Mouse (Mus musculus): Measurements from ENCODE around the gene Borcs7.

Gene Borcs7

DNA sequence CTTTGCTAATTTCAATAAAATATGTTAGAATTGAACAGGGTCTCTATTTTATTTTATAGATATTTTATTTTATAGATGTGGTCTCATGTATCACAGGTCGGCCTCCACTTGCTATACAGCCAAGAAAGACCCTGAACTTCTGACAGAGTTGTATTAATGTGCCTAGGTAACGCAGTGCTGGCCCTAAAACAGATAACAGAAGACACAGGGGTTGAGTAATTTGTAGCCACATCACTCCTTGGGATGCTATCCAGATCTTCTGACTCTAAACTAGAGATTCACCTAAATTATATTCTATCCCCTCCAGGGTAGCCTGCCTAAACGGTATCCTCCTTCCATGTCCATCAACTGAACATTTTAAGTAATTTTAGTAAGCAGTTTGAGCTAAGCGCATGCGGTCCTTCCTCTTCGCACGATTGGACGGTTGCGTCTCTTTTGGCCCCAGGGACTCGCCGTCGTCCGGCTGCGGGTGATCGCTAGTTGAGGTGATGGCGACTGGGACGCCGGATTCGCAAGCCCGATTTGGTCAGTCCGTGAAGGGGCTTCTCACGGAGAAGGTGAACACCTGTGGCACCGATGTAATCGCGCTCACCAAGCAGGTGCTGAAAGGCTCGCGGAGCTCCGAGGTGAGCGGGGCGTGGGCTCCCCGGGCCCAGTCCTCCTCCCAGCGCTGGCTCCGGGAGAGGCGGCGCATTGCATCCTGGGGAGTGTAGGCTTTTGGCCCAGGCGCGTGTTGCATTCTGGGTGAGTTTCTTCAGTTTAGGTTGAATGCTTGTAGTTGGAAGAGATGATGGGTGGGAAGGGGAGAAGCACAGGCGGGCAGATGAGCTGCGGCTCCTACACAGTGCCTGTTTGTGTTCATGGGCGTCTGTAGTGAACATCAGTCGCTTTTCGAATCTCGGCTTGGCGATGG lies at the start of gene Borcs7:
Gene Borcs7 (plus strand): TSS at position 447 of the 913 bp plus-strand sequence.
- peak; percentile 88 to 94 for DNase-seq

DNA sequence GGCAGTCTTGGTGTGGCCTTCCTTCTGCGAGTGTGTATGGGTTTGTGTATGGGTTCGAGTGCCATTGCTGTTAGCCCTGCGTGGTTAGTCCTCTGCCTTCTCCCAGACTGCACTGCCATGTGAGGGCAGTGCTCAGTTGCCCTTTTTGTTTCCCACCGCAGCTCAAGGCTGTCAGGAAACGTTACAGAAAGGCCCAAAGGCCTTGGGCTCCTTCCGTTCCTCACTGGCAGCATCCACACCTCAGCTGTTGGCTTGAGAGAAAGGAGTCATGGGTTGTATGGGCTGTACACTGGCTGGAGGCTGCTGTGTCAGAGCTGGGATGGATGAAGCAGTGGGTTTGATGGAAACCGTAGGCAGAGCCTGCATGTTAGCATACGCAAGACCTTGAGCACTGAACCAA lies 48.9 kb upstream of the Borcs7 start:
- no peak for DNase-seq

DNA sequence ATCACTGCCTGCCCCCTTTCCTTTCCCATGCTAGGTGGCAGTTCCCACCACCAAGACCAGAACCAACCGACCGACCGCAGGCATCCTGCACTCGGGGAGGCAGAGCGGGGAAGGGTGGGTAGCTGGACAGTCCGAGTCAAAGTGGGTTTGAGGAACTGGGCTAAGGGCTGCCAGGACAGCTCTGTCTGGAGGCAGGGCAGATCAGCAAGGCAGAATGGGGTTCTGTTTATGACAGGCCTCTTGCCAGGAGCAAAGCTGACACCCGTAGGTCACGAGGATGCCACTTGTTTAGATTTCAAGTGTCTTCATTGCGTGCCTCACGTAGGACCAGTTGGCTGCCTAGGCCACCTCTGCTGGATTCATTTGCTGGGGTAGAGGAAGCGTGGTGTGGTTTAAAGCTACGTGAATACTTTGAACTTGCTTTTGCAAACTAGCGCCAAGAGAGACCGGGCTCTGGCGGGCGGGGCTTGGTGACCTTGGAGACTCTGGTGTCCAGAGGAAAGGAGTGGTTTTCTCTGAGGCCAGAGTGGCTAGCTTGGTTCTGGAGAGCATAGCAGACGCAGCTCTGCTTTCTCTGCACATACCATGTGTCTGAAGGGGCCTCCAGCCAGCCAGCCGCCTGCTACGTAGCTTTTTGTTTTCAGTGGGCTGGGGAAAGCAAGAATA lies 48.2 kb upstream of the Borcs7 start:
- DNase-seq: peak; percentile 91 to 92

DNA sequence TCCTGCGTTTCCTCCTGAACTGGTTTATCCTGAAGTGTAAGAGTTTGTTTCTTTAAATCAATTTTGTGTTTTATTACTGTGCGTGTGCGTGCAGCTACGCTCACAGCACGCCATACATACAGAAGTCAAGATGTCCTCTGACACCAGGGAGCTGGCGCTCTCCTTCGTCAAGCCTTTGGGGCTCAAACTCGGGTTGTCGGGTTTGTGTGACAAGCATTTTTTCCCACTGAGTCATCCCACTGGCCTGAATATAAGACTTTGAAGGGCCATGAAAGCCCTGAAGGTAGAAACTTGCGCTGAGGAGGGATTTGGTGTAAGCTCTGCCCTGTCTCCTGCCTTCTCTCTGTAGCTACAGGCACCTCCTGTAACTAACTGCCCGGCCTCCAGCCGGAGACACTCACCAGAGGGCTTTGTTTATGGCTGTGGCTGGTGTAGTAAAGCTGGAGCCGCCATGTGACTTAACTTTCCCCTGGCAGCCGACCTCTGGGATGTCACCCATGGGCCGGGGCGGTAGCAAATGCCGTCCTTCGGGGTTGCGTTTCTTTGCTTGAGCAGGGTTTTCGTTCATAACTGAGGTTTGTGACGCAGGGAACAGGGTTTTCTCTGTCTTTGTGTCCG lies 47.5 kb upstream of the Borcs7 start:
- DNase-seq: peak in 1 of 2 experiments; percentile 31

DNA sequence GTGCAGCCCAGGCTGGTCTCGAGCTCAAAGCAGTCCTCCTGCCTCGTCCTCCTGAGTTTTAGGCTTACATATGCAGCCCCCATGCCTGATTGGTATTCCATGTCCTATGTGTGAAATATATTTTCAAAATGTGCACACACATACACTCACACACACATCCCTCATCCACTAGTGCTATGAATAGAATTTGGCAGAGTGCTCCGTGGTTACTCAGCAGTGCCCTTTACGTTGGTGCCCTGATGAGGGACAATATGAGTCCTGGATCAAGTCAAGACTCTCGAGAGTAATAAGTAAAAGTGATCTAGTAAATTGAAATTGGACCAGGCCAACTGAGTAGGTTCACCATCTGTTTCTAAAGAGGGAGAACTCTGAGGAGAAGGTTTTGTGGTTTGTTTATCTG lies 46.5 kb upstream of the Borcs7 start:
- no peak for DNase-seq

DNA sequence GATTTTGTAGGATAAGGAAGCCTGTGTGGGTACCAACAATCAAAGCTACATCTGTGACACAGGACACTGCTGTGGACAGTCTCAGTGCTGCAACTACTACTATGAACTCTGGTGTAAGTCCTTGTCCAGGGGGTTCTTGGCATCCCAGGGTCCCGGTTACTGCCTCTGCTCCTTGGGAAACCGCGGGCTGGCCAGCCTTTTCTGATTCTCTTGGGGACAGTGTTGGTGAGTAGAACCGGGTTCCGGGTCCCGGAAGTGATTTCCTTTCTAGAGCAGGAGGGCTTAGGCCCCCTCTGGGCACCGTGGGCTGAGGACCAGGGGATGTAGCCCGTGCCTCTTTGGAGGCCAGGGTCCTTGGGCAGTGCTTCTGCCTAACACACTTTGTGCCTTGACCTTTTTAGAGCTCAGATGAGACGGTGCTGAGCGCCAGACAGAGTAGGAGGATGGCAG lies 45.3 kb upstream of the Borcs7 start:
- DNase-seq: no peak

DNA sequence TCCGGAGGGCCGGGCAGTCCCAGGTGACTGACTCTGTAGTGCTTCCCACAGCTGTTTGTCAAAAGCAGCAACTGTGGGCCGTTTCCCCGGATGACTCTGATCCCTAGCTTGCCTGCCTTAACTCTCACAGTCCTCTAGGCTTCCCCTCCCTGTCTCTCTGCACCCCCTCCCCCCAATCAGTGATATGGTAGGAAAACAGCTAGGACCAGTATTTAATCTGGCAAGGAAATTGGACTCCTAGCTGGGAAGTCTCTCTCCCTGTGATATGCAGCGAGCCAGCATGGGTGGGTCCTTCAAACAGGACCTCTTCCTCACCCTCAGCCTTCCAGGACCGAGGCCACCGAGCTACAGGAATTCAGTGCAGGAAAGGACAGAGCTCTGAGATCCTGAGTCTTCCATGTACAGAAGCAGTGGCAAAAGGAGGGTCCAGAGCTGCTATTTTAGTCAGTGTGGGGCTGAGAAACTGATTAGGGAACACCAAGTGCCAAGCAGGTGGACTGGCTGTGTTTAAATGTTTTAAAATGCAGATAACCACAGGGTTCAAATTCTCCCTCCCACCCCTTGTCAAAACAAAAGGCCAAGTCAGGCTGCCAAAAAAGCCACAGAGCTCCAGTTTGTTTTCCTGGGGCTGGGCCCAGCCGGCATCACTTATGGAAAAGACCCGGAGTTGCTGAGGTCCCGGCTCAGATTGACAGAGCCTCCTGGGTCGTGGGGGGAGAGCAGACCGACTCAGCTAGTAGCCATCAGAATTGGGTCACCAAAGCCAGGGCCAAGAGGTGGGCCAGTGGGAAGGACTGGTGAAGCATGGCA lies 44.7 kb upstream of the Borcs7 start:
- peak; percentile 60 to 75 for DNase-seq

DNA sequence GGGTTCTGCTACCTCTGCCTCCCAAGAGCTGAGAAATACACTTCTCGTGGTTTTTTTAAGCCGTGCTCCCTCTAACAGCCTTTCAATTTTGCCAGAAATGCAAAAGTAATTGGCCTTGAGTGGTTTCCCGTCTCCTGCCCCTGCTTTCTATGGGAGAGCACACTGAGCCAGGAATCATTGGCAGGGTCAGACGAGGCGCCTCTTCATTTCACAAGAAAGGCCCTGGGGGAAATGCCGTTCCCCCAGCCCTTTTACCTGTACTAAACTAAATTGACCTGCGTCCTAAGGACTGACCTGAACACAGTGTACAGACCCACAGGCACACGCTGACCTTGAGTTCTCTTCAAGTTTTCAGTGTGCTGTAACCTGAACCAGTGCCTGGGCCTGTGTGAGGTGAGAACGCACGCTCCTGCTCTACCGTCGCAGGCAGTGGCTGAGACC lies 43.6 kb upstream of the Borcs7 start:
- DNase-seq: peak; percentile 57 to 74

DNA sequence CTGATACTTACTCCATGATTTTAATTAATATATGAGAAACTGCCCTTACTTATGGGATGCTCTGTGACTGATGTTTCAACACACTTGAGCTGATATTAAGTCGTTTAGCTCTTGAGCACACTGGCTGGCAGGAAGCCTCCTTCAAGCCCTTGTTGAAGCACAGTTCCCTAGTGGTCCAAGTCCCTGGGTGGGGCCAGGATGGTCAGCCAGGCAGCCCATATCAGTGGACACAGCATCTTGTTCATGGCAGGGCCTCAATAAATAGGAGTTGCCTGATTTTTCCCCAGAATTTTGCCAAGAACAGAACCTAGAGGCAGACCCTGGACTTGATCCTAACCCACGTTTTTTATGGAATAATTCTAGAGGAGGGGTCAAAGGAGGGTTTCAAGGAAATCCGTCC lies 42.5 kb upstream of the Borcs7 start:
- peak in 1 of 2 experiments; percentile 35 for DNase-seq

DNA sequence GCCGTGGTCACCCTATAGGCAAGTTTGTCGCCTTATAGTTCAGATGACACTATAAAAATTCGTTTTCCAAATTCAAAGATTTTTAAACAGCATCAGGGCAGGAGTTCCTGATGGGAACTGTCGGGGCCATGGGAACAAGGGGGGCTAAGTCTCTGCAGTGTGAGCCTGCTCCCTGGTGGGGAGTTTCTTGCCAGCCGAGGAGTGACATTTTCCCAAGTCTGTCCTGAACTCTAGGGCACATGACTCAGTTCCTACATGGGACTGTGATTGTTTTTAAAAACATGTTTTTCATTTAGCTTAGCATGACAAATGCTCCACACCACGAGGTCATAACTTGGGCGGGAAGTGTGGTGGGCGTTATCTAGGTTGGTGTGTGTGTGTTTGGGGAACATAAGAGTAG lies 41.9 kb upstream of the Borcs7 start:
- peak in 1 of 2 experiments; percentile 33 for DNase-seq

DNA sequence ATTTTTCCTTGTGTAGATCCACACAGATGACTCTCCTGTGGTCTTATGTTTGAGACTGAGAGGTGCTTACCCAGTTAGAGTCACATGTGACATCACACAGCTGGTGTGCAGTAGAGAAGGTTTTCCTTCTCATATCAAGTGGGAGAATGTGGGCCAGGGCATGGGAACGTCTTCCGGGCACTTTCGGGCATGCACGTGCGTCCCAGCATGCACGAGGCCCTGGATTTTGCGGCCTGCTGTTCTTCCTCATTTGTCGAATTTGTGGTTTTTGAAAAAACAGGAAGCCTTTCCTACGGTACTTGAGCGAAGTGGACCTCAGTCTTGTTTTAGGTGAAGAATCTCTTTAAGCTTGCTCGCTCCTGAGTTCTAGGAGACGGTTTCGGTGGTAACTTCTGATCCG lies 41.1 kb upstream of the Borcs7 start:
- DNase-seq: no peak

DNA sequence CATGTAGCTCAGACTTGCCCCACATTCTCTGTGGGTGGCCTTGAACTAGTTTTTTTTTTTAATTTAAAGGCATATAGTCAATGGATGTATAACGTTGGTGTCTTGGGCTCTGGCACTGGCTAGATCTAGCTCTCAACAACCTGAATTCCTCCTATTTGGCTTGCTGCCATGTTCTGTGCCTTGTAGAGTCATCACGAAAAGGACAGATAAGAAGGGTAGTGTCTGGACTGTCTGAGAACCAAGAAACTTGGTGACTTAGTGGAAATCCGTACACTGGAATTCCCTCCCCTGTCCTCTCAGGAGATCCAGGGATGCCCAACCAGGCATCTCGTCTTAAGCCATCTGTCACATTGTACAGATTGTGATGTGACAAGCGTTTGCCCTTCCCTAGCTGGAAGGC lies 36.5 kb upstream of the Borcs7 start:
- DNase-seq: no peak

DNA sequence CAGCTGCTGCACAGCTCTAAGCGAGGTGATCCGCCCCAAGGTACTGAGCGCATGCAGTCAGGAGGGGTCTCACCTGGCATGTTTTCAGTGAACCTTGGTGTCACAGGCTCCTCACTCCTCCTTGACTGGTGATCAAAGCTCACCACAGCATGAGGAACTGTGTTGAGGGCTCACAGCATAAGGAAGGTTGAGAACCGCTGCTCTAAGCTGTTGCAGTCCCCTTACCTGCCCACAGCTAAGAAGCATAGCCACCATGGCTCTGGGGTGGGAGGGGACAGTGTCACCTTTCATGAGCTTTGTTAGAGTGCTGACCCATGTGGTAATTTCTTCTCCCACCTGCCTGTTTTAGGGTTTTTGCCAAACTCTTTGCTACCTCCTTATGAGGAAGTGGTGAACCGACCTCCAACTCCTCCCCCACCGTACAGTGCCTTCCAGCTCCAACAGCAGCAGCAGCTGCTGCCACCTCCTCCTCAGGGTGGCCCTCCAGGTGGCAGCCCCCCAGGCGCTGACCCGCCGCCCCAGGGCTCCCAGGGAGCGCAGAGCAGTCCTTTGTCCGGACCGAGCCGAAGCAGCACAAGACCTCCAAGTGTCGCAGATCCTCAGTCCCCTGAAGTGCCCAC lies 36.0 kb upstream of the Borcs7 start:
- no peak for DNase-seq

DNA sequence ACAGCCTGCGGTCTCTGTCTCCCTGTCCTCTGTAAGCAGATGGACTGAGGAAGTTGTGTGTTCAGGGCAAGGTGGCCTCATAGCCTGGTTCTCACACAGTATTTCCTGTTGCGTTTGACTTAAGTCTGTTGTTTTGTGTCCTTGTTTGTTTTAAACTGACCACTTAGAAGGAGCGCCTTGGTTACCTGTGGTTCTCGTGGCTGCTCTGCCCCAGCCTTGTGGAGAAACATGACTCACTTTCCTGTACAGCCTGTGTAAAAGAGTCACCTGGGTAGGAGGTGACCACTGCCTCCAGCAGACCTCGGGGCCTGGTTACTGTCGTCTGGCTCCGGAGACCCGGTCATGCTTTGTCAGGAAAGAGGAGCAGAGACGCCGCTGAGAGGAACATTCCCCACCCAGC lies 34.1 kb upstream of the Borcs7 start:
- DNase-seq: no peak

DNA sequence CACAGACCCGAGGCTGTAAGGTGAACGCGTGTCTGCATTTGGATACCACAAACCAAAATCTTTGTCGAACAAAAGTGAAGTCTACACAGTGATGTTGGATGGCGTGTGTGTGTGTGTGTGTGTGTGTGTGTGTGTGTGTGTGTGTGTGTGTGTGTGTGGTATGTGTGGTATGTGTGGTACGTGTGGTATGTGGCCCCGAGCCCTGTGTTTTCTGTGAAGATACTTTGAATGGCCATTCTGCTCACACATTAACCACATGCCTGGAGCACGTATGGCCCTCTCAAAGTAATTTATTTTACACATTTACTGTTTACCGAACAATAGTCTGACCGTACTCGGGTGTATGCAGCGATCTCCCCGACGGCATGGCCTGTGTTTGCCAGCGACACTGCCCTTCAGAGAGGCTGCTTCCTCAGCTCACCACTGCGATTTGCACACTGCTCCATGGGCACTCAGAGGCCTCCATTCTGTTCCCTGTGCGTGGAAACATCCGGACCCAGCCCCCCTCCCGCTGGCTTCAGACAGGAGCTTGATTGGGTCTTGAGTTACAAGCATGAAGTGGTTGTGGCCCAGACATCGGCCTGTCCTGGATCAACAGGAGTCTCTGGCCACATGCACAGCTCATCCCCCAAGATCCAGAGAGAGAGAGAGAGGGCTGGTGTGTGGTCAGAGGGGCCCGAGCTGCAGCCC lies 33.4 kb upstream of the Borcs7 start:
- no peak for DNase-seq

DNA sequence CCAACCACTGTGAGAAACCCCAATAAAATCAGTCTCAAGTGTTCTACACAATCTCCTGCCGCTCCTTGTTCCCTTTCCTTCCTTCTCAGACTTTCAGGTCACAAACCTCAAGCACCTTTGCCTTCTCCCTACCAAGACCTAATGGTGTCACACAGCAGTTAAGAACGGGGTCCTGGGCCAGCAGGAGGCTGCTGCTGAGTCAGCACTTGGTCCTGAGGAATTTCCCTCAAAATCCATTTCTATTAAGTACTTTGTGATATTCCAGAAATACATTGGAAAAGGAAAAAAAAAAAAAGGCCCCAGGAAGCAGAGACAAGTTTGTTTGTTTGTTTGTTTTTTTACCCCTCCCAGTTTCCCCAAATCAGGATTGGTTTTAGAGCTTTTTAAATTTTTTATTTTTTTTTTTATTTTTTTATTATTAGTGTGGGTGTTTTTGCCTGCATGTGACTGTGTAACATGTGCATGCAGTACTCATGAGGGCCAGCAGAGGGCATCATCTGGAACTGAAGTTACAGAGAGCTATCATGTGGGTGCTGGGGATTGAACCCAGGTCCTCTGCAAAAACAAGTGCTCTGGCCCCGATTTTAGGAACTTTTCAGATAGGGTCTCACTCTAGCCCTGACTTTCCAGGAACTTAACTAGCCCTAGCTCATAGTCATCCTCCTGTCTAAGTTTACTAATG lies 32.2 kb upstream of the Borcs7 start:
- DNase-seq: peak in 1 of 2 experiments; percentile 71

DNA sequence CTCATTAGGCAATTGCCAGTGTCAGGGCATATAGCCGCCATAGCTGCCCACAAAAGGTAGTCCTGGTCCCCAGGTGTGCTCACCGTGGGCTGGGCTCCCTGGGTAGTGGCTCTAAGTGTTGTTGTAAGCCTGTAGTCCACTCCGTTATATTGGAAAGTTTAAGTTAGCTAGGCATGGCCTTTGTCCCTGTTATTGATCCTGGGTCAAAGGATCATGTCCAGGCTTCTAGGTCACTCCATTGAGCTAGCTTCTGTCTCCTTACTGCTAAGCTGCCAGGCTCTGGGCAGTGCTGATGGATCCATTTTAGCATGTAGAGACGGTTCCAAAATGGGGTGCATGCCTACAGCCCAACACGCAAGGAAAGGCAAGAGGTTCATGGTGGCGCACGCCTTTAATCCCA lies 31.4 kb upstream of the Borcs7 start:
- DNase-seq: no peak

DNA sequence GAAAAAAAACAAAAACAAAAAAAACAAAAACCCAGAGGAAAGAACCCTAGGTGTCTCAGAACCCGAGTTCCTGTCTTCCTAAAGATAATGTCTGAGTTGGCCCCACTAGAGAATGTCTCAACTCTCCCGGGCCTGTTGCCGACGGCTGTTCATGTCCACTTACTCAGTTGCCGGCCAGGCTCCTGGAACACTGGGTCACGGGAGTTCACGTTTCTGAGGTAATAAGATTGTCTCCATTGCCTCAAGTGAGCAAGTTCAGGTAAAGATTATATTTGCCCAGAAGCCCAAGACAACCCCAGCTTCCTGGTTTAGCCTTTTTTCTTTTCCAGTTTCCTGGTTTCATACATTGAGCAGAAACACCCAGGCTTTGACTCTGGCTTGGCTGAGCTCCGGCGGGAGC lies 30.9 kb upstream of the Borcs7 start:
- peak in 1 of 2 experiments; percentile 48 for DNase-seq

DNA sequence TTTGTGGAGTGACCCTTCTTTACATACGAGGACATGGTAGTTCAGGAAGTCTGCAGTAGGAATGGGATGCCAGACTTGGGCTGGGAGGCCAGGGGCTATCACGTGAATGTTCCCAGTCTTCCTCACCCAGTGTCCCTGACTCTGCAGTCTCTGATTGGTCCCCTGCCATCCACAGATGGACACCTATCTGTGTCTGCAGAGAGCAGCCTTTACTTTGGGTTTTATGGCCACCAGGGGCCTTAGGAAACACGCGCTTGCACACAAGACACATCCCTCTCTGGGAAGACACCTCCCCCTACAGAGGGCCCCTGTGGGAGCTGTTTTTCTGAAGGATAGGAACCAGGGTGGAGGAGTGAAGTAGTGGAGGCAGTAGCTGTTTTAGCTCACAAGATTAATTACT lies 28.2 kb upstream of the Borcs7 start:
- DNase-seq: no peak

DNA sequence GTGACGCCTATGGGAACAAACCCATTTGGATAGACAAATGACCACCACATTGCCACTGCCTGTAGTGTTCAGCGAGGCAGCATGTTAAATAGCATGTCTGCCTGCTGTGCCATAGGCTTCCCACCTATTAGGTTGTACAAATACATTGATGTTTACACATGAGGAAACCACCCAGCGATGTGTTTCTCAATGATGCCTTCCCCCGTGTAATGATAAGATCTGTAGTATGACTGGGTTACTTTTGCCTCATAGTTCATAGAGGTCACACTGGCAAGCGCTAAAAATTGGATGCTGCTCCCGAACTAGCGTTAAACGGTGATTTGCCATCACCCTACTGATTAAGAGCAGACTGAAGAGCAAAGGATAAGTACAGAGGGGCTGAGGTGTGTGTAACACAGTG lies 27.5 kb upstream of the Borcs7 start:
- no peak for DNase-seq

DNA sequence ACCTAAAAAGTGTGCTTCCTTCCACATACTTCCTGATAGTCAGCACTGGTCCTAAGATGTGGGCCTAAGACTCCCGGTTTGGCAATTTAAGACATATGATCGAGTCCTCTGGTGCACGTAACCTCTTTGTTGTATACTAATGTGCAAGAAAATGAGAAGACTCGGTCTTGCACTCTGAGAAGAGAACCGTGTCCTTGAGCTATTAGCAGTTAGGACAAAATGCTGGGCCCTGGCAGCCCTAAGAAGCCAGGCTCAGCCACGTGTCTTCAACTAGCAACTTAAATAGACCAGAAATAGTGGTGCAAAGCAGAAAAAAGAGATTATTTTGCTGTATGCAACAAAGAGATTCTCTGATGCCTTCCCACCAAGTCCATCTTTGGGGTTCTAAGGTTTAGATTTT lies 26.9 kb upstream of the Borcs7 start:
- no peak for DNase-seq

Measured in kidney, postnatal 36 days (tissue).